Mouse (Mus musculus): ENCODE data around the gene Psapl1. TPM values are rescaled to one million over a fixed set of nuclear protein-coding genes. Genes with fewer than 3 reads are reported as not detected.

Gene Psapl1
- total and polyA plus RNA-seq, 2 experiments from 2014 or later = not detected

- no peak for TF ChIP-seq CTCF (IDR thresholded peaks at IDR 0.05; ENCODE audit: low read depth)
- peak overlapping the region; percentile 65 for H3K27ac ChIP-seq
- H3K9me3 ChIP-seq (ENCODE audit: low read length) = no peaks in the 10 kb centered on the region
- H3K4me1 ChIP-seq (ENCODE audit: insufficient read depth, low read length) = peaks cover 11% of the 10 kb centered on the region
- H3K4me2 ChIP-seq (ENCODE audit: low read depth, low read length) = no peak overlapping the region
- ATAC-seq (peak; percentile 78), DNase-seq (ENCODE audit: low spot score) (peak; percentile 59)
- H3K4me3 ChIP-seq (ENCODE audit: low read length) = no peak overlapping the region
- 13% methylated on average over 9 of the region's 9 CpGs for WGBS
- H3K27me3 ChIP-seq (ENCODE audit: insufficient read depth, low read length) = no peaks in the 10 kb centered on the region
- H3K9ac ChIP-seq (replicated peaks; ENCODE audit: low read length) = no peak overlapping the region
- no peaks in the 10 kb centered on the region for H3K36me3 ChIP-seq (ENCODE audit: insufficient read depth, low read length)
Observed at GRCm38 (mm10) chr5:36174569-36175115, 29.2 kb upstream of the Psapl1 start.

GRCm38 (mm10) chr5:36176409-36176808 lies 27.4 kb upstream of the Psapl1 start:
- ATAC-seq (no peak), DNase-seq (ENCODE audit: low spot score) (no peak)
- WGBS = 73% methylated on average over 11 of the region's 11 CpGs
- Histone ChIP-seq H3K27me3 (ENCODE audit: insufficient read depth, low read length) (no peaks in the 10 kb centered on the region), H3K4me3 (ENCODE audit: low read length) (no peak overlapping the region), H3K9ac (replicated peaks; ENCODE audit: low read length) (no peak overlapping the region), H3K4me1 (ENCODE audit: insufficient read depth, low read length) (peaks cover 11% of the 10 kb centered on the region), H3K4me2 (ENCODE audit: low read depth, low read length) (no peak overlapping the region), H3K36me3 (ENCODE audit: insufficient read depth, low read length) (no peaks in the 10 kb centered on the region), H3K9me3 (ENCODE audit: low read length) (no peaks in the 10 kb centered on the region), H3K27ac (no peak overlapping the region)
- TF ChIP-seq CTCF (IDR thresholded peaks at IDR 0.05; ENCODE audit: low read depth) = no peak

- no peak overlapping the region for H3K9ac ChIP-seq (replicated peaks; ENCODE audit: low read length)
- H3K4me3 ChIP-seq (ENCODE audit: low read length) = no peak overlapping the region
- H3K36me3 ChIP-seq (ENCODE audit: insufficient read depth, low read length) = no peaks in the 10 kb centered on the region
- no peak for ATAC-seq
- no peaks in the 10 kb centered on the region for H3K27me3 ChIP-seq (ENCODE audit: insufficient read depth, low read length)
- DNase-seq (ENCODE audit: low spot score) = no peak
- no peak for TF ChIP-seq CTCF (IDR thresholded peaks at IDR 0.05; ENCODE audit: low read depth)
- no peaks in the 10 kb centered on the region for H3K9me3 ChIP-seq (ENCODE audit: low read length)
- no peak overlapping the region for H3K27ac ChIP-seq
- WGBS = 85% methylated on average over 4 of the region's 4 CpGs
- no peak overlapping the region for H3K4me2 ChIP-seq (ENCODE audit: low read depth, low read length)
- peaks cover 11% of the 10 kb centered on the region for H3K4me1 ChIP-seq (ENCODE audit: insufficient read depth, low read length)
Observed at GRCm38 (mm10) chr5:36176873-36177272, 26.9 kb upstream of the Psapl1 start.

- no peak for DNase-seq (ENCODE audit: low spot score)
- Histone ChIP-seq H3K4me1 (ENCODE audit: insufficient read depth, low read length) (peaks cover 11% of the 10 kb centered on the region), H3K27me3 (ENCODE audit: insufficient read depth, low read length) (no peaks in the 10 kb centered on the region), H3K4me3 (ENCODE audit: low read length) (no peak overlapping the region), H3K4me2 (ENCODE audit: low read depth, low read length) (no peak overlapping the region), H3K36me3 (ENCODE audit: insufficient read depth, low read length) (no peaks in the 10 kb centered on the region), H3K9me3 (ENCODE audit: low read length) (no peaks in the 10 kb centered on the region), H3K9ac (replicated peaks; ENCODE audit: low read length) (no peak overlapping the region), H3K27ac (no peak overlapping the region)
- no peak for TF ChIP-seq CTCF (IDR thresholded peaks at IDR 0.05; ENCODE audit: low read depth)
- no peak for ATAC-seq
- 70% methylated on average over 7 of the region's 7 CpGs for WGBS
Observed at GRCm38 (mm10) chr5:36178215-36178614, 25.6 kb upstream of the Psapl1 start.

GRCm38 (mm10) chr5:36178785-36179184 lies 25.0 kb upstream of the Psapl1 start:
- no peak for TF ChIP-seq CTCF (IDR thresholded peaks at IDR 0.05; ENCODE audit: low read depth)
- H3K36me3 ChIP-seq (ENCODE audit: insufficient read depth, low read length) = no peaks in the 10 kb centered on the region
- no peak for DNase-seq (ENCODE audit: low spot score)

GRCm38 (mm10) chr5:36179708-36180107 lies 24.1 kb upstream of the Psapl1 start:
- 88% methylated on average over 5 of the region's 5 CpGs for WGBS
- TF ChIP-seq CTCF (IDR thresholded peaks at IDR 0.05; ENCODE audit: low read depth) = no peak
- ATAC-seq (no peak), DNase-seq (ENCODE audit: low spot score) (no peak)
- Histone ChIP-seq H3K36me3 (ENCODE audit: insufficient read depth, low read length) (no peaks in the 10 kb centered on the region), H3K9me3 (ENCODE audit: low read length) (no peaks in the 10 kb centered on the region), H3K4me1 (ENCODE audit: insufficient read depth, low read length) (peaks cover 8% of the 10 kb centered on the region), H3K4me2 (ENCODE audit: low read depth, low read length) (no peak overlapping the region), H3K27ac (no peak overlapping the region), H3K27me3 (ENCODE audit: insufficient read depth, low read length) (no peaks in the 10 kb centered on the region), H3K9ac (replicated peaks; ENCODE audit: low read length) (no peak overlapping the region), H3K4me3 (ENCODE audit: low read length) (no peak overlapping the region)

More at GRCm38 (mm10) chr5:36178785-36179184, 25.0 kb upstream of the Psapl1 start:
- ATAC-seq = no peak
- Histone ChIP-seq H3K27ac (no peak overlapping the region), H3K4me2 (ENCODE audit: low read depth, low read length) (no peak overlapping the region), H3K4me1 (ENCODE audit: insufficient read depth, low read length) (peaks cover 11% of the 10 kb centered on the region), H3K9me3 (ENCODE audit: low read length) (no peaks in the 10 kb centered on the region), H3K9ac (replicated peaks; ENCODE audit: low read length) (no peak overlapping the region), H3K4me3 (ENCODE audit: low read length) (no peak overlapping the region), H3K27me3 (ENCODE audit: insufficient read depth, low read length) (no peaks in the 10 kb centered on the region)
- WGBS = 96% methylated on average over 3 of the region's 3 CpGs

GRCm38 (mm10) chr5:36182326-36182725 lies 21.5 kb upstream of the Psapl1 start:
- Histone ChIP-seq H3K4me1 (ENCODE audit: insufficient read depth, low read length) (no peaks in the 10 kb centered on the region), H3K36me3 (ENCODE audit: insufficient read depth, low read length) (no peaks in the 10 kb centered on the region), H3K9ac (replicated peaks; ENCODE audit: low read length) (no peak overlapping the region), H3K4me3 (ENCODE audit: low read length) (no peak overlapping the region), H3K4me2 (ENCODE audit: low read depth, low read length) (no peak overlapping the region), H3K27me3 (ENCODE audit: insufficient read depth, low read length) (no peaks in the 10 kb centered on the region), H3K27ac (no peak overlapping the region), H3K9me3 (ENCODE audit: low read length) (no peaks in the 10 kb centered on the region)
- TF ChIP-seq CTCF (IDR thresholded peaks at IDR 0.05; ENCODE audit: low read depth) = no peak
- peak; percentile 77 for ATAC-seq
- peak; percentile 63 for DNase-seq (ENCODE audit: low spot score)
- 39% methylated on average over 7 of the region's 7 CpGs for WGBS
